ENCODE assay signal across 9 mouse cellular contexts in the genomic region with DNA sequence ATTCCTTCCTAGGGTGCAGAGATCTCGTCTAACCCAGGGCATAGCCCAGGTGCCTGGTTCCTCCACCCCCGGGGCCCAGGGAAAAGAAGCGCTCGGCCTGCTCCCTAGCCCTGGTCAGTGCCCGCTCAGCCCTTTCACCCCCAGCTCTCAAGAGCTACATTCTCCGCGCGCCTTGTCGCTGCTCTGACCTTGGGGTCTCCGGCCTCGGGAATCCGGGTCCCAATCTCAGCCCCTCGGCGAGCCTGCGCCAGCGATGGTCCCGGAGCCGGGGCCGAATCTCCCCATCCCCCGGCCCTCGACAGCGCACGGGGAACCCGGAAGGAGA. TPM values are rescaled to one million over a fixed set of nuclear protein-coding genes. Genes with fewer than 3 reads are reported as not detected.
A peak's percentile ranks its signal among the peaks of the same experiment; 100 is the strongest.
DNase-seq lines count a peak whose midpoint lies in the region; ATAC-seq and TF ChIP-seq lines count a peak whose summit lies in the region.
"Had no signal": no experiment of that assay in that cellular context is flagged by ENCODE, and none has a peak within 500 bp of the region (broad histone marks: within the 10 kb centered on the region; RNA-seq: fewer than 3 reads in every experiment).

No protein-coding gene starts in this region.

- peaks cover 33% of the 10 kb centered on the region for H3K27me3 ChIP-seq in lung, postnatal 0 days (replicated peaks; ENCODE audit: insufficient read depth, low read length)
- peaks cover 42% of the 10 kb centered on the region for H3K27me3 ChIP-seq in forebrain, embryonic 15.5 days
- H3K27me3 ChIP-seq in limb, embryonic 14.5 days (ENCODE audit: control insufficient read depth, insufficient read depth, low read length) = peaks cover 62% of the 10 kb centered on the region
- peaks cover 34% of the 10 kb centered on the region for H3K27me3 ChIP-seq in stomach, embryonic 14.5 days (ENCODE audit: control insufficient read depth, insufficient read depth, low read length)

- H3K9ac ChIP-seq in lung, postnatal 0 days (replicated peaks; ENCODE audit: low read depth) = peak overlapping the region; percentile 16; the same call in 1 of the 2 replicates
- H3K9ac ChIP-seq in forebrain, embryonic 15.5 days (replicated peaks) = peak overlapping the region; percentile 56
- peak overlapping the region; percentile 55 for H3K9ac ChIP-seq in limb, embryonic 14.5 days (ENCODE audit: low read depth, low read length, severe bottlenecking)
- peak overlapping the region; percentile 10; the same call in 1 of the 2 replicates for H3K9ac ChIP-seq in stomach, embryonic 14.5 days (replicated peaks; ENCODE audit: low read depth, low read length)

- no peaks in the 10 kb centered on the region for H3K9me3 ChIP-seq in lung, postnatal 0 days (ENCODE audit: low read length)
- H3K9me3 ChIP-seq in forebrain, embryonic 15.5 days = no peaks in the 10 kb centered on the region
- no peaks in the 10 kb centered on the region for H3K9me3 ChIP-seq in limb, embryonic 14.5 days (ENCODE audit: control insufficient read depth, low read length)
- no peaks in the 10 kb centered on the region for H3K9me3 ChIP-seq in stomach, embryonic 14.5 days (ENCODE audit: control insufficient read depth, low read depth, low read length)

- TF ChIP-seq CTCF in lung, postnatal 0 days (IDR thresholded peaks at IDR 0.05) = no peak

- intact Hi-C loops in left cerebral cortex, postnatal 14 days (cut with DNase I) = no loop called here

- no peaks in the 10 kb centered on the region for H3K36me3 ChIP-seq in lung, postnatal 0 days (ENCODE audit: insufficient read depth, low read length)
- no peaks in the 10 kb centered on the region for H3K36me3 ChIP-seq in forebrain, embryonic 15.5 days
- H3K36me3 ChIP-seq in limb, embryonic 14.5 days (ENCODE audit: control insufficient read depth, insufficient read depth, low read length) = no peaks in the 10 kb centered on the region
- H3K36me3 ChIP-seq in stomach, embryonic 14.5 days (ENCODE audit: control insufficient read depth, insufficient read depth, low read length) = no peaks in the 10 kb centered on the region

- TF ChIP-seq EP300 in lung, postnatal 0 days (IDR thresholded peaks at IDR 0.05) = no peak

- H3K4me3 ChIP-seq in lung, postnatal 0 days (ENCODE audit: low read depth, low read length) = peak overlapping the region; percentile 53
- peak overlapping the region; percentile 58 for H3K4me3 ChIP-seq in forebrain, embryonic 15.5 days
- peak overlapping the region; percentile 52 for H3K4me3 ChIP-seq in limb, embryonic 14.5 days (replicated peaks; ENCODE audit: low read length)
- peak overlapping the region; percentile 53 for H3K4me3 ChIP-seq in stomach, embryonic 14.5 days (ENCODE audit: low read depth, low read length)

- no peak for TF ChIP-seq POLR2A in limb, embryonic 14.5 days (IDR thresholded peaks at IDR 0.05; ENCODE audit: borderline replicate concordance, extremely low read depth, insufficient read depth, insufficient read length)

- H3K4me1 ChIP-seq in lung, postnatal 0 days (ENCODE audit: insufficient read depth, low read depth, low read length) = no peaks in the 10 kb centered on the region
- peaks cover 21% of the 10 kb centered on the region for H3K4me1 ChIP-seq in forebrain, embryonic 15.5 days
- 0 out of 2 replicates have a peak, but pooled peaks cover 4% of the 10 kb centered on the region for H3K4me1 ChIP-seq in limb, embryonic 14.5 days (ENCODE audit: control insufficient read depth, insufficient read depth, low read length)
- H3K4me1 ChIP-seq in stomach, embryonic 14.5 days (ENCODE audit: control insufficient read depth, insufficient read depth, low read length) = no peaks in the 10 kb centered on the region

- ATAC-seq in lung, postnatal 0 days = no peak
- 0 out of 2 replicates have a peak, but pooled peaks have one; percentile 3 for ATAC-seq in forebrain, embryonic 15.5 days (replicated peaks)
- no peak for ATAC-seq in limb, embryonic 14.5 days (ENCODE audit: low FRiP score, low read depth)
- no peak for ATAC-seq in stomach, embryonic 14.5 days (ENCODE audit: insufficient number of reproducible peaks, insufficient read depth, low FRiP score, low read depth)

- DNase-seq in lung, postnatal 0 days (ENCODE audit: low spot score) = no peak
- DNase-seq in lung, adult 18-20 months = no peak
- DNase-seq in limb, embryonic 14.5 days (ENCODE audit: low spot score) = no peak
- no peak for DNase-seq in left cerebral cortex, postnatal 14 days (ENCODE audit: low spot score in 2 of 2)
- DNase-seq in spleen, postnatal 36 days (ENCODE audit: low spot score in 2 of 2) = no peak
- no peak for DNase-seq in MN1 (ENCODE audit: low spot score)

- H3K27ac ChIP-seq in lung, postnatal 0 days (ENCODE audit: low read length) = no peak overlapping the region
- no peak overlapping the region for H3K27ac ChIP-seq in forebrain, embryonic 15.5 days (replicated peaks)
- H3K27ac ChIP-seq in limb, embryonic 14.5 days (replicated peaks; ENCODE audit: low read depth, low read length) = no peak overlapping the region
- H3K27ac ChIP-seq in stomach, embryonic 14.5 days (ENCODE audit: low read length) = no peak overlapping the region

- peak overlapping the region; percentile 93 for H3K4me2 ChIP-seq in lung, postnatal 0 days (replicated peaks; ENCODE audit: low read depth, low read length)
- H3K4me2 ChIP-seq in forebrain, embryonic 15.5 days (replicated peaks) = peak overlapping the region; percentile 98
- peak overlapping the region; percentile 96 for H3K4me2 ChIP-seq in limb, embryonic 14.5 days (replicated peaks; ENCODE audit: low read depth, low read length, severe bottlenecking)
- H3K4me2 ChIP-seq in stomach, embryonic 14.5 days (replicated peaks; ENCODE audit: low read depth, low read length) = peak overlapping the region; percentile 98

- WGBS in lung, postnatal 0 days = 2% methylated on average over 22 of the region's 24 CpGs
- under 1% methylated on average over 24 of the region's 24 CpGs for WGBS in forebrain, embryonic 15.5 days
- WGBS in limb, embryonic 14.5 days = 0% methylated on average over 18 of the region's 24 CpGs
- under 1% methylated on average over 23 of the region's 24 CpGs for WGBS in stomach, embryonic 14.5 days

RNA-seq across cellular contexts. Expression of a gene that starts 0.5 kb away (rescaled TPM):
- polyA plus RNA-seq in lung, postnatal 0 days (2015; fragmentation: Nextera tagmentation; extraction: Ambion mirVana) = 0.23 and 0.32 TPM in 2 replicates
- 0.79 TPM in 2 replicates for polyA plus RNA-seq in forebrain, embryonic 15.5 days (2015; fragmentation: Nextera tagmentation; extraction: Ambion mirVana)
- polyA plus RNA-seq in limb, embryonic 14.5 days (2012; rRNA removed) = 0.35 and 0.42 TPM in 2 replicates
- 0.10 and 0.17 TPM in 2 replicates for polyA plus RNA-seq in limb, embryonic 14.5 days (2014; fragmentation: Nextera tagmentation; extraction: Ambion mirVana)
- 0.10 and 0.25 TPM in 2 replicates for polyA plus RNA-seq in stomach, embryonic 14.5 days (2014; fragmentation: Nextera tagmentation; extraction: Ambion mirVana)
- total RNA-seq in left cerebral cortex, postnatal 14 days (2021) = 1 to 10 TPM; 1.9 to 3.0 TPM
- total RNA-seq: common myeloid progenitor, adult 5-6 weeks had no signal
